Mouse (Mus musculus) small intestine, adult 2 months (tissue): ENCODE results near the gene Hba-x. TPM values are rescaled to one million over a fixed set of nuclear protein-coding genes. Genes with fewer than 3 reads are reported as not detected.

ENCODE experiments used
- H3K27ac ChIP-seq: fragments of 200-500 bp; 2 replicates; pipeline ENCODE4 v1.5.1; 2012; ENCODE audit warnings: low read depth, low read length, control low read depth, inconsistent platforms; ENCODE audit not compliant: insufficient read depth
- H3K27me3 ChIP-seq: fragments of 200-500 bp; 2 replicates; pipeline ENCODE4 v1.6.1; 2012; ENCODE audit warnings: mild to moderate bottlenecking, moderate library complexity, low read length, inconsistent platforms; ENCODE audit not compliant: control insufficient read depth, insufficient read depth
- H3K36me3 ChIP-seq: fragments of 200-500 bp; 2 replicates; pipeline ENCODE4 v1.6.1; 2012; ENCODE audit warnings: mild to moderate bottlenecking, low read length, control low read depth, inconsistent platforms; ENCODE audit not compliant: control insufficient read depth, insufficient read depth
- H3K4me1 ChIP-seq: fragments of 200-500 bp; 2 replicates; pipeline ENCODE4 v1.6.1; 2012; ENCODE audit warnings: low read length, inconsistent platforms, mixed read lengths; ENCODE audit not compliant: control insufficient read depth, insufficient read depth, insufficient read length
- H3K4me3 ChIP-seq: fragments of 200-500 bp; 2 replicates; pipeline ENCODE4 v1.5.1; 2012; ENCODE audit warnings: low read depth, mild to moderate bottlenecking, control low read depth, inconsistent platforms, low read length, moderate library complexity
- CTCF ChIP-seq: fragments of 200-500 bp; IDR thresholded peaks from 2 replicates; pipeline ENCODE4 v1.5.1; 2012; ENCODE audit warnings: low read depth, mild to moderate bottlenecking, control low read depth, inconsistent platforms, low read length, moderate library complexity, mixed read lengths; ENCODE audit not compliant: insufficient replicate concordance, insufficient read length; ENCODE audit errors: extremely low read depth
- POLR2A ChIP-seq: fragments of 200-500 bp; IDR thresholded peaks from 2 replicates; pipeline ENCODE4 v1.6.1; 2012; ENCODE audit warnings: low read depth, mild to moderate bottlenecking, control low read depth, inconsistent platforms, low read length, moderate library complexity
- WGBS: fragments of 180-500 bp; shearing (Covaris S2); methylation state at CpG from one replicate; pipeline ENCODE4 v1.1.7; 2018; 5-methylcytosine and 5-hydroxymethylcytosine counted together
- polyA plus RNA-seq: library from polyadenylated mRNA; depleted of rRNA; stranded (reverse); fragments of >200 nt; gene quantifications from 2 replicates; pipeline ENCODE4 v1.2.3, GENCODE M21; 2012

Hba-x gene
- polyA plus RNA-seq, 1 experiment: not detected

- peaks cover 19% of the 10 kb centered on the region for H3K36me3 ChIP-seq
- no peak overlapping the region for H3K27ac ChIP-seq
- no peaks in the 10 kb centered on the region for H3K27me3 ChIP-seq
- H3K4me3 ChIP-seq: no peak overlapping the region
- peaks cover 3% of the 10 kb centered on the region; the same call in 1 of the 2 replicates for H3K4me1 ChIP-seq
- TF ChIP-seq POLR2A: no peak
- no peak for TF ChIP-seq CTCF
- 47% methylated on average over 3 of the region's 3 CpGs for WGBS
Observed at GRCm38 (mm10) chr11:32242209-32242608, 34.0 kb upstream of the Hba-x start.

- no peaks in the 10 kb centered on the region for H3K27me3 ChIP-seq
- TF ChIP-seq CTCF (no peak), POLR2A (no peak)
- WGBS: 81% methylated on average over 7 of the region's 7 CpGs
- no peak overlapping the region for H3K4me3 ChIP-seq
- no peak overlapping the region for H3K27ac ChIP-seq
- peaks cover 3% of the 10 kb centered on the region; the same call in 1 of the 2 replicates for H3K4me1 ChIP-seq
- peaks cover 24% of the 10 kb centered on the region for H3K36me3 ChIP-seq
Observed at GRCm38 (mm10) chr11:32243205-32243955, 32.8 kb upstream of the Hba-x start.

- 73% methylated on average over 3 of the region's 3 CpGs for WGBS
- no peak for TF ChIP-seq CTCF
- TF ChIP-seq POLR2A: no peak
Observed at GRCm38 (mm10) chr11:32244064-32244463, 32.1 kb upstream of the Hba-x start.

GRCm38 (mm10) chr11:32244617-32245016 is 31.6 kb upstream of the Hba-x start:
- peaks cover 25% of the 10 kb centered on the region for H3K36me3 ChIP-seq
- WGBS: 89% methylated on average over 1 of the region's 1 CpGs

More at GRCm38 (mm10) chr11:32244064-32244463, 32.1 kb upstream of the Hba-x start:
- no peak overlapping the region for H3K4me3 ChIP-seq
- H3K27me3 ChIP-seq: no peaks in the 10 kb centered on the region
- peaks cover 3% of the 10 kb centered on the region; the same call in 1 of the 2 replicates for H3K4me1 ChIP-seq
- no peak overlapping the region for H3K27ac ChIP-seq
- H3K36me3 ChIP-seq: peaks cover 24% of the 10 kb centered on the region

GRCm38 (mm10) chr11:32245614-32246013 is 30.6 kb upstream of the Hba-x start:
- peaks cover 26% of the 10 kb centered on the region for H3K36me3 ChIP-seq
- no peaks in the 10 kb centered on the region for H3K27me3 ChIP-seq
- 89% methylated on average over 6 of the region's 6 CpGs for WGBS

More at GRCm38 (mm10) chr11:32244617-32245016, 31.6 kb upstream of the Hba-x start:
- no peak overlapping the region for H3K4me3 ChIP-seq
- no peak overlapping the region for H3K27ac ChIP-seq
- TF ChIP-seq CTCF (no peak), POLR2A (no peak)
- peaks cover 3% of the 10 kb centered on the region; the same call in 1 of the 2 replicates for H3K4me1 ChIP-seq
- H3K27me3 ChIP-seq: no peaks in the 10 kb centered on the region

GRCm38 (mm10) chr11:32247068-32247467 is 29.1 kb upstream of the Hba-x start:
- peak; percentile 6; the same call in 1 of the 2 replicates for TF ChIP-seq CTCF
- no peak for TF ChIP-seq POLR2A
- no peaks in the 10 kb centered on the region; the same call in 1 of the 2 replicates for H3K4me1 ChIP-seq
- H3K36me3 ChIP-seq: peaks cover 26% of the 10 kb centered on the region
- no peak overlapping the region for H3K27ac ChIP-seq
- H3K4me3 ChIP-seq: no peak overlapping the region
- no peaks in the 10 kb centered on the region for H3K27me3 ChIP-seq

More at GRCm38 (mm10) chr11:32245614-32246013, 30.6 kb upstream of the Hba-x start:
- Histone ChIP-seq H3K27ac (no peak overlapping the region), H3K4me1 (peaks cover 3% of the 10 kb centered on the region; the same call in 1 of the 2 replicates), H3K4me3 (no peak overlapping the region)
- TF ChIP-seq CTCF (no peak), POLR2A (no peak)

GRCm38 (mm10) chr11:32248350-32248749 is 27.9 kb upstream of the Hba-x start:
- Histone ChIP-seq H3K36me3 (peaks cover 29% of the 10 kb centered on the region), H3K4me3 (no peak overlapping the region), H3K27me3 (no peaks in the 10 kb centered on the region), H3K4me1 (no peaks in the 10 kb centered on the region; the same call in 1 of the 2 replicates), H3K27ac (no peak overlapping the region)
- 88% methylated on average over 3 of the region's 3 CpGs for WGBS
- TF ChIP-seq CTCF (no peak), POLR2A (no peak)
